Mouse (Mus musculus): ENCODE measurements around the gene Ehbp1l1.

- no peak for TF ChIP-seq CTCF (IDR thresholded peaks at IDR 0.05; ENCODE audit: borderline replicate concordance, control insufficient read depth, extremely low read depth, insufficient read depth, low read length, poor library complexity)
- no peak for TF ChIP-seq POLR2A (IDR thresholded peaks at IDR 0.05; ENCODE audit: control insufficient read depth, extremely low read depth, insufficient read depth, low read length, poor library complexity)
These were observed 32.3 kb downstream of the Ehbp1l1 start for GRCm38 (mm10) chr19:5693801-5694200.
